Mouse (Mus musculus) hindbrain, embryonic 15.5 days (tissue): Measurements from ENCODE around the gene 3110082I17Rik. TPM values are rescaled to one million over a fixed set of nuclear protein-coding genes. Genes with fewer than 3 reads are reported as not detected.
"Not testable (repeated sequence)": the region's sequence is repeated elsewhere in the genome, so short reads cannot be mapped to it uniquely, and the experiment has no call there.

Experiments
- ATAC-seq: fragments of 200-750 bp; cut with Nextera tagmentation; 2 replicates; pipeline ENCODE4 v1.8.0; 2017; ENCODE audit warnings: low read depth, moderate number of reproducible peaks, moderate TSS enrichment; ENCODE audit not compliant: low FRiP score
- H3K27ac ChIP-seq: fragments of 300-500 bp; sonication (generic); replicated peaks from 2 replicates; pipeline ENCODE4 v1.5.1; 2015; ENCODE audit warnings: mild to moderate bottlenecking, inconsistent platforms
- H3K27me3 ChIP-seq: fragments of 300-500 bp; sonication (generic); 2 replicates; pipeline ENCODE4 v1.6.1; 2015; ENCODE audit warnings: control low read depth, inconsistent platforms
- H3K36me3 ChIP-seq: fragments of 300-500 bp; sonication (generic); 2 replicates; pipeline ENCODE4 v1.6.1; 2015; ENCODE audit warnings: control low read depth, inconsistent platforms
- H3K4me1 ChIP-seq: fragments of 300-500 bp; sonication (generic); replicated peaks from 2 replicates; pipeline ENCODE4 v1.6.1; 2015; ENCODE audit warnings: control low read depth, inconsistent platforms
- H3K4me2 ChIP-seq: fragments of 300-500 bp; sonication (generic); 2 replicates; pipeline ENCODE4 v1.6.1; 2015; ENCODE audit warnings: moderate library complexity, mild to moderate bottlenecking, inconsistent platforms
- H3K4me3 ChIP-seq: fragments of 300-500 bp; sonication (generic); 2 replicates; pipeline ENCODE4 v1.5.1; 2015; ENCODE audit warnings: mild to moderate bottlenecking, inconsistent platforms
- H3K9ac ChIP-seq: fragments of 300-500 bp; sonication (generic); 2 replicates; pipeline ENCODE4 v1.6.1; 2015; ENCODE audit warnings: inconsistent platforms
- H3K9me3 ChIP-seq: fragments of 300-500 bp; sonication (generic); 2 replicates; pipeline ENCODE4 v1.6.1; 2016; ENCODE audit warnings: control low read depth, inconsistent platforms
- WGBS: fragments of 180-500 bp; shearing (Covaris S2); methylation state at CpG from one replicate; pipeline ENCODE4 v1.1.7; 2015; 5-methylcytosine and 5-hydroxymethylcytosine counted together
- polyA plus RNA-seq: library from polyadenylated mRNA; unstranded; fragments of >200 nt; fragmentation: Nextera tagmentation; extraction: Ambion mirVana; gene quantifications from 2 replicates; pipeline ENCODE4 v1.2.1, GENCODE M21; 2015

3110082I17Rik gene
- polyA plus RNA-seq, 1 experiment from 2014 or later = 17.9 TPM

GRCm38 (mm10) chr5:139334394-139334793 is 125.9 kb downstream of the 3110082I17Rik start:
- H3K27ac ChIP-seq, H3K9me3 ChIP-seq, H3K27me3 ChIP-seq, H3K4me1 ChIP-seq, ATAC-seq, H3K9ac ChIP-seq, H3K4me2 ChIP-seq, H3K4me3 ChIP-seq: not testable (repeated sequence)
- WGBS = 83% methylated on average over 10 of the region's 10 CpGs
- H3K36me3 ChIP-seq = peaks cover 32% of the 10 kb centered on the region

- Histone ChIP-seq H3K4me3 (no peak overlapping the region), H3K4me2 (no peak overlapping the region), H3K9ac (no peak overlapping the region), H3K9me3 (no peaks in the 10 kb centered on the region), H3K27ac (no peak overlapping the region), H3K27me3 (no peaks in the 10 kb centered on the region; the same call in 1 of the 2 replicates), H3K36me3 (peaks cover 23% of the 10 kb centered on the region), H3K4me1 (no peaks in the 10 kb centered on the region)
- WGBS = 73% methylated on average over 16 of the region's 16 CpGs
- ATAC-seq = no peak
Measured at GRCm38 (mm10) chr5:139333301-139334013, 126.9 kb downstream of the 3110082I17Rik start.

GRCm38 (mm10) chr5:139332590-139333272 is 127.6 kb downstream of the 3110082I17Rik start:
- H3K9ac ChIP-seq = no peak overlapping the region
- H3K4me2 ChIP-seq = no peak overlapping the region
- WGBS = 92% methylated on average over 8 of the region's 8 CpGs
- H3K27ac ChIP-seq = no peak overlapping the region
- H3K4me3 ChIP-seq = no peak overlapping the region
- no peak for ATAC-seq
- H3K4me1 ChIP-seq = no peaks in the 10 kb centered on the region
- H3K9me3 ChIP-seq = no peaks in the 10 kb centered on the region
- H3K27me3 ChIP-seq = no peaks in the 10 kb centered on the region; the same call in 1 of the 2 replicates
- H3K36me3 ChIP-seq = peaks cover 19% of the 10 kb centered on the region

GRCm38 (mm10) chr5:139331742-139332141 is 128.6 kb downstream of the 3110082I17Rik start:
- ATAC-seq = no peak
- Histone ChIP-seq H3K4me1 (no peaks in the 10 kb centered on the region), H3K27ac (no peak overlapping the region), H3K4me3 (no peak overlapping the region), H3K9me3 (no peaks in the 10 kb centered on the region), H3K36me3 (peaks cover 11% of the 10 kb centered on the region), H3K4me2 (no peak overlapping the region), H3K9ac (no peak overlapping the region), H3K27me3 (no peaks in the 10 kb centered on the region; the same call in 1 of the 2 replicates)
- 20% methylated on average over 8 of the region's 8 CpGs for WGBS

GRCm38 (mm10) chr5:139330766-139331165 is 129.6 kb downstream of the 3110082I17Rik start:
- 74% methylated on average over 7 of the region's 7 CpGs for WGBS
- Histone ChIP-seq H3K27me3 (no peaks in the 10 kb centered on the region; the same call in 1 of the 2 replicates), H3K9me3 (no peaks in the 10 kb centered on the region), H3K4me3 (no peak overlapping the region), H3K36me3 (0 out of 2 replicates have a peak, but pooled peaks cover 4% of the 10 kb centered on the region), H3K9ac (no peak overlapping the region), H3K27ac (no peak overlapping the region), H3K4me2 (no peak overlapping the region), H3K4me1 (0 out of 2 replicates have a peak, but pooled peaks cover 4% of the 10 kb centered on the region)
- ATAC-seq = no peak

GRCm38 (mm10) chr5:139327634-139328020 is 132.7 kb downstream of the 3110082I17Rik start:
- Histone ChIP-seq H3K27ac (no peak overlapping the region), H3K4me1 (peaks cover 28% of the 10 kb centered on the region), H3K27me3 (peaks cover 3% of the 10 kb centered on the region; the same call in 1 of the 2 replicates), H3K4me3 (no peak overlapping the region), H3K9ac (no peak overlapping the region), H3K4me2 (no peak overlapping the region), H3K9me3 (no peaks in the 10 kb centered on the region), H3K36me3 (no peaks in the 10 kb centered on the region)
- ATAC-seq = no peak
- WGBS = 74% methylated on average over 7 of the region's 7 CpGs

- peaks cover 3% of the 10 kb centered on the region; the same call in 1 of the 2 replicates for H3K27me3 ChIP-seq
- no peaks in the 10 kb centered on the region for H3K9me3 ChIP-seq
- no peak for ATAC-seq
- no peak overlapping the region for H3K4me3 ChIP-seq
- H3K27ac ChIP-seq = no peak overlapping the region
- H3K9ac ChIP-seq = no peak overlapping the region
- peaks cover 28% of the 10 kb centered on the region for H3K4me1 ChIP-seq
- WGBS = 78% methylated on average over 7 of the region's 7 CpGs
- no peak overlapping the region for H3K4me2 ChIP-seq
- no peaks in the 10 kb centered on the region for H3K36me3 ChIP-seq
Measured at GRCm38 (mm10) chr5:139326986-139327633, 133.2 kb downstream of the 3110082I17Rik start.

GRCm38 (mm10) chr5:139326111-139326696 is 134.1 kb downstream of the 3110082I17Rik start:
- peaks cover 28% of the 10 kb centered on the region for H3K4me1 ChIP-seq
- peak overlapping the region; percentile 76 for H3K4me2 ChIP-seq
- no peak overlapping the region for H3K27ac ChIP-seq
- H3K9me3 ChIP-seq = no peaks in the 10 kb centered on the region
- ATAC-seq = no peak
- 65% methylated on average over 13 of the region's 13 CpGs for WGBS
- peak overlapping the region; percentile 83 for H3K4me3 ChIP-seq
- no peaks in the 10 kb centered on the region for H3K36me3 ChIP-seq
- no peak overlapping the region for H3K9ac ChIP-seq
- peaks cover 3% of the 10 kb centered on the region; the same call in 1 of the 2 replicates for H3K27me3 ChIP-seq

GRCm38 (mm10) chr5:139325395-139325966 is 134.8 kb downstream of the 3110082I17Rik start, which contains the start of gene Adap1:
Gene Adap1, minus strand, starts transcription at chr5:139325622.
- 4% methylated on average over 50 of the region's 61 CpGs for WGBS
- peak; percentile 88 for ATAC-seq

GRCm38 (mm10) chr5:139324691-139325394 is 135.5 kb downstream of the 3110082I17Rik start:
- Histone ChIP-seq H3K4me2 (peak overlapping the region; percentile 76), H3K4me3 (peak overlapping the region; percentile 83), H3K9ac (peak overlapping the region; percentile 92), H3K27ac (peak overlapping the region; percentile 81), H3K4me1 (peaks cover 28% of the 10 kb centered on the region), H3K9me3 (no peaks in the 10 kb centered on the region), H3K27me3 (peaks cover 3% of the 10 kb centered on the region; the same call in 1 of the 2 replicates), H3K36me3 (no peaks in the 10 kb centered on the region)
- ATAC-seq = peak; percentile 43
- WGBS = 1% methylated on average over 50 of the region's 62 CpGs

More at GRCm38 (mm10) chr5:139325395-139325966, 134.8 kb downstream of the 3110082I17Rik start, which contains the start of gene Adap1:
- peak within 1 kb of the TSS; percentile 76 for H3K4me2 ChIP-seq
- peak within 1 kb of the TSS; percentile 92 for H3K9ac ChIP-seq
- no peaks in the 10 kb centered on the region for H3K9me3 ChIP-seq
- H3K36me3 ChIP-seq = no peaks in the 10 kb centered on the region
- H3K27me3 ChIP-seq = peaks cover 3% of the 10 kb centered on the region; the same call in 1 of the 2 replicates
- peak within 1 kb of the TSS; percentile 83 for H3K4me3 ChIP-seq
- peaks cover 28% of the 10 kb centered on the region for H3K4me1 ChIP-seq
- H3K27ac ChIP-seq = peak within 1 kb of the TSS; percentile 81
